Mouse (Mus musculus) megakaryocyte progenitor cell, adult 5-6 weeks (primary cell): ENCODE measurements around the gene Zfp174. TPM values are rescaled to one million over a fixed set of nuclear protein-coding genes. Genes with fewer than 3 reads are reported as not detected.
A peak's percentile ranks its signal among the peaks of the same experiment; 100 is the strongest.

Experiments
- ATAC-seq: replicated peaks from 2 replicates; pipeline ENCODE4 v1.8.0; 2016; ENCODE audit warnings: mild to moderate bottlenecking, moderate TSS enrichment, inconsistent platforms; ENCODE audit not compliant: poor library complexity
- total RNA-seq, 2 experiments: library from RNA; stranded (forward) in 1 of 2; stranded (reverse) in 1 of 2; fragments of 157-497, 149-512 nt in 1 of 2; fragments of 200-1000 nt in 1 of 2; gene quantifications; 2 replicates each; pipeline versions ENCODE4 v1.2.3 to v1.2.4; 2015 to 2017

Gene Zfp174
- total RNA-seq, 2 experiments from 2014 or later = 0.32 to 0.92 TPM

DNA sequence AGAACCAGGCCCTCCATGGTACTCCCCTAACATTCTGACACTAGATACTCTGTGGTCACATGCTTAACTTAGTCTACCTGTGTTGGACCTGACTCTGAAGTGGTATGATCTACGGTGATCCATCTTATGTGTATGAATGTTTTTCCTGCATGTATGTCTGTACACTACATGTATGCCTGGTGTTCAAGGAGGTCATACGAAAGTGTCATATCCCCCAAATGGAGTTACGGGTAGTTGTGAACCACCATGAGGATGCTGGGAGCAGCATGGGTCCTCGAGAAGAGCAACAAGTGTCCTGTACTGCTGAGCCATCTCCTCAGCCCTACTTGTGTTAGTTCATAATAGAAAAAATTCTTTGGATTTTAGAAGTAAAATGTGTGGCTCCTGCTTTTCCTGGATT, 29.3 kb downstream of the Zfp174 start:
- ATAC-seq = no peak

- peak; percentile 97 for ATAC-seq
Measured at GRCm38 (mm10) chr16:3884201-3885064, 37.4 kb downstream of the Zfp174 start, which contains the start of the genes Zfp597 and Gm20695. TSS of gene Zfp597 (minus strand) at chr16:3884561. TSS of gene Gm20695 (plus strand) at chr16:3884648.

DNA sequence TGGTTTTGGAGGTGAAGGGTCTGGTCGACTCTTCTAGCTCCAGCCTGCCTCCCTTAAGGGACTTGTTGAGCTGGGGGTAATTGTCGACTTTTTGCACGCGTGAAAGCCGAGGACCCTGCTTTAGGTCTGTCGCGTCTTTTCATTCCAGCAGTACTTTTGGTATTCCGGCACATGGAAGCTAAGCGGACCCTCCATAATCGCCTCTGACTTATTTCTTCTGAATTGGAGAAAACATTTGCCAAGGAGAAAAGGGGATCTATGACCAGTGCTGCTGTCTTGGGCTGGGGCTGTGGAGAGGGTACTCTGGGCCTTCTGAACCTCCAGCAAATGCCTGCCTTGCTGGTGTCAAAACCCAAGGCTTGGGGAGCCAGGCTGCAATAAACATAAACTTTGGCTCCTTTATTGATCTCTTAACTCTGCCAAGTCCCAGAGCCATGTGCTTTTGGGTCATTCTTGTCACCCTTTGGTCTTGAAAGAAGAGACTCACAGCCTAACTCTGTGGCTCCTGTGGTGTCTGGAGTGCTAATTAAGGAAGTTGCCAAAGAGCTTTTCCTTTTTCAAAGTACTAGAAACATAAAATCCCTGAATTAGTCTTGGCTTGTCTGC, 38.1 kb downstream of the Zfp174 start:
- ATAC-seq = peak; percentile 28

GRCm38 (mm10) chr16:3891621-3892295, 44.7 kb downstream of the Zfp174 start:
- ATAC-seq = no peak

DNA sequence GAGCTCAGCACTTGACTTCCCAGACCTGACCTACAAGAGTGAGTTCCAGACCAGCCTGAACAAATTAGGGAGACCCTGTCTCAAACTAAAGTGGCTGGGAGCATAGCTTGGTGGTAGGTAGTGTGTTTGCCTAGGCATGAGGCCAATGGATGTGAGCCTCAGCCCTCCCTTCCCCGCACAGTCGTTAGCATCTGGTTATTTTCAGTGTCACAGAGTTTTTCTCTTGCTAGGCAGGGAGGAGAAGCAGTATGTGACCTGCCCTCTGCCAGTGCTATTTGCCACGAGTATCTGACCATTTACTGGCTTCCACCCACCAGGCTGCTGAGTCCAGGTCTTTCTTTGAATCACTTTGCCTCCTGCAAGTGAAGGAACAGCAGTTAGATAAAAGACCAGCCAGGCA, 46.7 kb downstream of the Zfp174 start:
- ATAC-seq = no peak

DNA sequence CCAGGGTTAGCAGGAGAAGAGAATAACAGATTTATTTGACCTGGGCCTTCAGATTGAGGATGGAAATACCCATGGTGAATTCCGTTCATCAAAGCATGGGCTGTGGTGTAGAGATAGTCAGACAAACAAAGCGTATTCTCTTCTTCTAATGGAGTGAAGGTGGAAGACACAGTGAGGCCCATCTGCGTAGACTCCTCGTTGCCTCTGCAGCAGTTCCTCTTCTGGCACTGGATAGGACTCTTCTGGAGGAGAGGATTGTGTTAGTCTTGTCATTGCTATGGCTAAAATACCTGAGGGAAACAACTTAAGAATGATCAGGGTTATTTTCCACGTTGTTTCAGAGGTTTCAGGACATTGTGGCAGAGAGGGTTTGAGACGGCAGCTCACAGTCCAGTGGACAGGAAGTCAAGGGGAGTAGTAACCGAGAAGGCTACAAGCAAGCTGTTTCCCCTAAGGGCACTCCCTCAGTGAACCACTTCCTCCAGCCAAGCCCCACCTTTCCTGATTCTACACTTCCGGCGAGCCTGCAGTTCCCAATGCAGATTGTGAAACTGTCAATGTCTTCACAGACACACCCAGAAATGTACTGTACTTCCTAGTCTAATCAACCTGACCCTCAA, 48.2 kb downstream of the Zfp174 start:
- peak; percentile 90 for ATAC-seq

DNA sequence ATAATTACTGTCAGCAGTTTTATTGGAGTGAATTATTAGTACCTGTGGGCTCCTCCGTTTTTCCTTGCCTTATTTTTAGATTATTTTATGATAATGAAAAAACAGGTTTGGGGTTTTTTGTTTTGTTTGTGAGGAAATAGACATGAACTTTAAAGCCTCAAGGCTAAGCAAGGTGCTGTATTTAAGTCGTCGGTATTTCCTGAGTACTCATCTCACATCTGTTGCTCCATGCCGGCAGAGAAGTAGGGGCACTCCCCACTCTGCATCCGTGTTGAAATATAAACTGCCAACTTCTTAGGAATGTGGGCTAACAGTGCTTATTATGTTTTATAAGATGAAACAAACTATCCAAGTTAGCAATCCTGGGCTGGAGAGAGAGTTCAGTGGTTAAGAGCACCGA, 49.0 kb downstream of the Zfp174 start:
- peak; percentile 44 for ATAC-seq

GRCm38 (mm10) chr16:3896553-3896952, 49.5 kb downstream of the Zfp174 start:
- ATAC-seq = no peak

GRCm38 (mm10) chr16:3907471-3907870, 60.4 kb downstream of the Zfp174 start:
- no peak for ATAC-seq

Other genes with a start within 250 kb of the Zfp174 start
- gene Mefv, start 129.2 kb upstream of the Zfp174 start, total RNA-seq (2015) = 14.7 and 18.6 TPM in 2 replicates
- 46.7 and 53.5 TPM in 2 replicates for gene Mefv, start 129.2 kb upstream of the Zfp174 start, total RNA-seq (2017)
- 27.6 and 31.6 TPM in 2 replicates for gene Zfp263, start 103.2 kb upstream of the Zfp174 start, total RNA-seq (2015)
- gene Zfp263, start 103.2 kb upstream of the Zfp174 start, total RNA-seq (2017) = 38.0 and 45.6 TPM in 2 replicates
- not detected in 2 replicates for gene Olfr15, start 16.4 kb upstream of the Zfp174 start, total RNA-seq (2015)
- not detected in 2 replicates for gene Olfr15, start 16.4 kb upstream of the Zfp174 start, total RNA-seq (2017)
- 92.6 and 98.1 TPM in 2 replicates for gene Naa60, start 25.1 kb downstream of the Zfp174 start, total RNA-seq (2015)
- gene Naa60, start 25.1 kb downstream of the Zfp174 start, total RNA-seq (2017) = 26.2 and 38.9 TPM in 2 replicates
- gene Zfp597, start 37.3 kb downstream of the Zfp174 start, total RNA-seq (2015) = 7.1 and 10.6 TPM in 2 replicates
- gene Zfp597, start 37.3 kb downstream of the Zfp174 start, total RNA-seq (2017) = 13.2 and 14.7 TPM in 2 replicates
- not detected in 2 replicates for gene Gm20695, start 37.4 kb downstream of the Zfp174 start, total RNA-seq (2015)
- 0.21 and 1.3 TPM in 2 replicates for gene Gm20695, start 37.4 kb downstream of the Zfp174 start, total RNA-seq (2017)
- gene 1700037C18Rik, start 61.4 kb downstream of the Zfp174 start, total RNA-seq (2015) = 2.0 and 2.6 TPM in 2 replicates
- gene 1700037C18Rik, start 61.4 kb downstream of the Zfp174 start, total RNA-seq (2017) = 1.1 and 1.3 TPM in 2 replicates
- gene Cluap1, start 61.5 kb downstream of the Zfp174 start, total RNA-seq (2015) = 21.0 and 22.1 TPM in 2 replicates
- 38.2 and 48.4 TPM in 2 replicates for gene Cluap1, start 61.5 kb downstream of the Zfp174 start, total RNA-seq (2017)
- 0.39 and 1.0 TPM in 2 replicates for gene Nlrc3, start 129.4 kb downstream of the Zfp174 start, total RNA-seq (2015)
- gene Nlrc3, start 129.4 kb downstream of the Zfp174 start, total RNA-seq (2017) = 0.29 and 1.1 TPM in 2 replicates
- gene Slx4, start 156.5 kb downstream of the Zfp174 start, total RNA-seq (2015) = 19.7 and 22.6 TPM in 2 replicates
- gene Slx4, start 156.5 kb downstream of the Zfp174 start, total RNA-seq (2017) = 25.6 and 30.3 TPM in 2 replicates
- gene Dnase1, start 189.7 kb downstream of the Zfp174 start, total RNA-seq (2015) = not detected in 2 replicates
- gene Dnase1, start 189.7 kb downstream of the Zfp174 start, total RNA-seq (2017) = 0.57 and 1.00 TPM in 2 replicates
- gene Trap1, start 230.6 kb downstream of the Zfp174 start, total RNA-seq (2015) = 89.6 and 94.3 TPM in 2 replicates
- gene Trap1, start 230.6 kb downstream of the Zfp174 start, total RNA-seq (2017) = 167 and 179 TPM in 2 replicates